Mouse (Mus musculus) thymus, postnatal 4 days (tissue): ENCODE measurements around the gene Zfp865.
"Not testable (repeated sequence)": the region's sequence is repeated elsewhere in the genome, so short reads cannot be mapped to it uniquely, and the experiment has no call there.

ENCODE experiments used
- DNase-seq: peaks from one replicate; pipeline ENCODE4 v3.0.0; 2021

The Zfp865 gene

DNA sequence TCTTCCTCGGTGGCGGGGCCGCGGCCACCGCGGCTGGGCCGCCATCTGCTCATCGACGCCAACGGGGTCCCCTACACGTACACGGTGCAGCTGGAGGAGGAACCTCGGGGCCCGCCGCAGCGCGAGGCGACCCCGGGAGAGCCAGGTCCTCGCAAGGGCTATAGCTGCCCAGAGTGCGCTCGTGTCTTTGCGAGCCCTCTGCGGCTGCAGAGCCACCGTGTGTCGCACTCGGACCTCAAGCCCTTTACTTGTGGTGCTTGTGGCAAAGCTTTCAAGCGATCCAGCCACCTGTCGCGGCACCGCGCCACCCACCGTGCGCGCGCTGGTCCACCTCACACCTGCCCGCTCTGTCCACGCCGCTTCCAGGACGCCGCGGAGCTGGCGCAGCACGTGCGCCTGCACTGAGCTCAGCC lies 32.8 kb downstream of the Zfp865 start:
- DNase-seq, result no peak

- DNase-seq, result no peak
Measured at GRCm38 (mm10) chr7:5053456-5054179, 33.4 kb downstream of the Zfp865 start.

- DNase-seq, result peak; percentile 45
Measured at GRCm38 (mm10) chr7:5056651-5057263, 36.6 kb downstream of the Zfp865 start.

GRCm38 (mm10) chr7:5057381-5057780 lies 37.2 kb downstream of the Zfp865 start:
- no peak for DNase-seq

- DNase-seq, result peak; percentile 60
Measured at GRCm38 (mm10) chr7:5057804-5058203, 37.6 kb downstream of the Zfp865 start.

DNA sequence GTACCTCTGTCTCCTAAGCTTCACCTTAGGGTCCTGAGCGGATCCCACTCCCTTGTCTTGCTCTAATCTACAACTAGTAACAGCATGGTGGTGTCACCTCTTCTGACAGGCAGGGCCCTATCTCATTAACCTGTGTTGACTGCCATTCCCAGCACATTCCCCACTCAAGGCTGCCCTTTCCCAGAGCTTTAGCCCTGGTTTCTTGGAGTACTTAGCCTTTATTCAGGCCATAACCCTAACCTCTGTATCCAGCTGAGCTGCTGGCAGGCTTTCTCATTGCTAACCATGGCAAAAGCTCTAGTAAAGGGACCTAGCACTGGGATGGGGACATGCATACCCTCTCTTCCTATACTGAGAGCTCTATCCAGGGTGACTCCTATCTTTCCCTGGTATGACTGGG lies 38.5 kb downstream of the Zfp865 start:
- no peak for DNase-seq

GRCm38 (mm10) chr7:5059421-5059820 lies 39.2 kb downstream of the Zfp865 start:
- peak; percentile 32 for DNase-seq

- DNase-seq, result peak; percentile 78
Measured at GRCm38 (mm10) chr7:5060239-5060731, 40.1 kb downstream of the Zfp865 start.

DNA sequence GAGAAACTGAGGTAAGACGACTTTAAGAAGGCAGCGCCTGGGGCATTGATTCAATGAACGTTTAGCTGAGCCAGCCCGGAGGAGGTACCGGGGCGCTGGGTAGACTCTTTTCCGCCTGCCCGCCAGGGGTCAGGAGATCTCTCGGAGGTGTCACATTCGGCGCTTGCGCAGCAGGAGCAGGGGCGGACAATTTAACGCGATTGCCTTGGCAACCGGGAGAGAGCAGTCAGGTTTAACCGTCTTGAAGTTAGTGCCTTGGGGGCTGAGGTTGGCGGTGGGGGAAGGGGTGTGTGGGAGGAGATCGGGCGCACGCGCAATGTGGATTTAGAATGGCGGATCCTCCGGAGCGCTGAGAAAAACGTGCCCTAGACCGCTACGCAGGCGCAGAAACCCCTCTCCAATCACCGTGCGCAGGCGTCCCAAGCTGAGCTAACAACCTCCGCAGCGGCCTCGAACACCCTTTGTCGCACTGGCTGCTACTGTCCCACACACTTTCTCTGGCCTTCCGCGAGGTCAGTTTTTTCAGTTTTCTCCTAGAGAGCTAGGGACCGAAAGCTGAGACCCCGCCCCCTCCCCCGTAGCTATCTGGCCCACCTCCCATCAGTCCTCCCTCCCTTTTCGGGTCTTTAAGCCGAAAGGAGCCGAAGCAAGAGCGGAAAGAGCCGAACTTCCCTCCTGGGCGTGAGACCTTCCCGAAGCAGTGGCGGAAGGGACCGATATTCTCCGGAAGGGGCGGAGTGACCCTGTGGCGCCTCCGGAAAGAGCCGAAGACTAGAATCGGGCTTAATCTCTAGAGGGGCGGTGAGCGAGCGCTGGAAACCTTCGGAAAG lies 41.0 kb downstream of the Zfp865 start:
- peak; percentile 99 for DNase-seq

DNA sequence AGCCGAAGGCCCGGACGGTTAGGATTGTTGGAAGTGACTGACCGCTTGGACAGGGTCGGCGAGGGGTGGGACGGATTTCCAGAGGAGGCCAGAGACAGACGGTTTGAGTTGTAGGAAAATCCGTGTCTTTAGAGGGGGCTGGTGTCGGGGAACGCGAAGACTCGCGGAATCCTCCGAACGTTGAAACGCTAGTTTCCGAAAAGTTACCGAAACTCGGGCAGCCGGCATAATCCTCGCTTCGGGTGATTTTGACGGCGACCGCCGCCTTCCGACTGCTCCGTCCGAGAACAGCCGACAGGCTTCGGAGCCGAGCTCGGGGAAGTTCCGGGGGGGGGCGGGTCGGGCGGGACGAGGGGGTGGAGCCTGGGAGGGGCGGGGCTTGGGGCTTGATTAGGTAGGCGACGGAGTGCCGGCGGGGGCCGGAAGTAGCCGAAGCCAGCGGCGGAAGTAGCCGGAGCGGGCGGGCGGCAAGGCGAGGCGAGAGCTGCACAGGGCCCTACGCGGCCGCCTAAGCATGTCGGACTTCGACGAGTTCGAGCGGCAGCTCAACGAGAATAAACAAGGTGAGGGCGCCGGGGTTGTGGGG lies 41.7 kb downstream of the Zfp865 start, which contains the start of gene U2af2:
U2af2 (plus strand) TSS at position 370 of the 586 bp plus-strand sequence.
- DNase-seq, result peak; percentile 98

DNA sequence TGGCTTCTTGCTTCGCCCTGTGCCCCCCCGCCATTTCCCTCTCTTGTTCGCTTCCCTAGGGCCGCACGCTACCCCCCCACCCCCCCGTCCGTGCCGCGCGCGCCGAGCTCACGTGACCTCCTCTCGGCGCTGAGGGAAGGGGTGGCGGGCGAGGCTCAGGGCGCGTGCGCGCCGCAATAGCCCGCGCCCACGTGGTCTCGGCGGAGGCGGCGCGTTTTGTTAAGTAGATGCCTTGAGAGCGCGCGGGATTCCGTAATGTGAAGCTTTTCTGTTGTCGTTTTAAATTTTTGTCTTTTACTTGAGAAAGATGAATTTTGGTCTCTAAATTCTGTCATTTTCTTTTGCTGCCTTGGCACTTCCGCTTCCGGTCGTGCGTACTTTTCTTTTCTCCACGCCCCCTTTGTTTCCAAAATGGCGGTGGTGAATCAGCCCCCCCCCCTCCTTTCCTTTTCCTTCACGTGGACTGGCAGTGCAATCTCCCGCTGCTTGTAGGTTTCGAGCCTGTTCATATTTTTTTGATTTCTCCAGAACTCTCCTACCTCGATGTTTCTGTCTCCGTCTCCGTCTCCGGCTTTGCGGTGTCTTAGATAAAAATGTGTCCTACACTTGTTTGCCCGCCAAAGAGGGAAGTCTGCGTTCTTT lies 42.3 kb downstream of the Zfp865 start:
- no peak for DNase-seq

DNA sequence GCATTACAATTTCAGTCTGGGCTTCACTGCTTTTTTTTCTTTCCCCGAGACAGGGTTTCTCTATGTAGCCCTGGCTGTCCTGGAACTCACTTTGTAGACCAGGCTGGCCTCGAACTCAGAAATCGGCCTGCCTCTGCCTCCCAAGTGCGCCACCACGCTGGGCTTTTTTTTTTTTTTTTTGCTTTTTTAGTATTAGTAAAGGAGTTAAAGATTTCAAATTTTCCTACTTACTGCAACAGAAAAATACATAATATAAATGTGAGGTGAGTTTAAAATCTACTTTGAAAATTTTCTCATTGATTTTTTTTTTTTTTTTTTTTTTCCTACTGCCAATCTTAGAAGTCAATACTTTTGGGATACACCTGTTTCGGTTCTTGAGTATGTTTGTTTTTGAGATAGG lies 44.7 kb downstream of the Zfp865 start:
- DNase-seq, result no peak

DNA sequence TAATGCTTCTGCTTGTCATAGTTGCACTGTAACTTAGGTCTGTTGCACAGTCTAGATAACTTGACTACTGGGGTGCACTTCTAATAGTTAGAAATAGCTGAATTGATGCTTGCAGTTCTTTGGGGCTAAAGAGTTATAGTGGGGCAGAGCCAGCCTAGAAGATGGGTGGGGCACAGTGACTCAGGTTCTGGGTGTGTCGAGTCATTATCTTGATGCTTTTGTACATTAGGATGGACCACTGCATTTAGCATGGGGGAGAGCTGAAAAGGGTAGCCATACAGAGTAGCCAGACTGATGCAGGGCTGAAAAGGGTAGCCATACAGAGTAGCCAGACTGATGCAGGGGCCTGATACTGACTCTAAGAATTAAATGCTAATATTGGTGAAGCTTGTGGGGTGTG lies 53.4 kb downstream of the Zfp865 start:
- no peak for DNase-seq

GRCm38 (mm10) chr7:5074984-5075383 lies 54.8 kb downstream of the Zfp865 start:
- DNase-seq, result no peak

GRCm38 (mm10) chr7:5076931-5077330 lies 56.8 kb downstream of the Zfp865 start:
- no peak for DNase-seq

DNA sequence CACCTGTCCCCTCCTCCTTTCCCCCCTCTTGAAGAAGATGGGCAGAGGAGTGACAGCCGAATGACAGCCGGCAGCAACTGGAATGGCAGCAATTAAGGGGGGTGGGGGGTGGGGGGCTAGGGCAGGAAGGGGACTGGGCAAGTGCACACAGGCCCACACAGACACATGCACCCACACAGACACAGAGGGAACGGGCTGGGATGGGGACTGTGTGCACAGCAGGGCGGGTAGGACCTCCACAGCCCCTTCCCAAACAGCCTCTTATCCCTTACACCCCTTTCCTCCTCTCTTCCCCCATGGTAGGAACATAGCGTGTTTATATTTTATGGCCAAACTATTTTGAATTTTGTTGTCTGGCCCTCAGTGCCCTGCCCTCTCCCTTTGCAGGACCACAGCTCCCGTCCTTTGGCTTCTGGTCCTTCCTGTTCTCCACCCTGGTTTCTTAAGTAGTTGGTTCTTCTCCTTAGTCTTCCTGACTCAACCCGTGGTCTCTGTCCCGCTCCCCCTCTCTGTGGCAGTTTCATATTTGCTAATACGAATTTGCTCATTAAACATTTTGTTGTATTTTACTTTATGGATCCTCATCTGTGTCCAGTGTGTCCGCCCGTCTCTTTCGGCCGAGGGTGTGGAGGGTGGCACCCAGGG lies 59.3 kb downstream of the Zfp865 start:
- not testable (repeated sequence) for DNase-seq

DNA sequence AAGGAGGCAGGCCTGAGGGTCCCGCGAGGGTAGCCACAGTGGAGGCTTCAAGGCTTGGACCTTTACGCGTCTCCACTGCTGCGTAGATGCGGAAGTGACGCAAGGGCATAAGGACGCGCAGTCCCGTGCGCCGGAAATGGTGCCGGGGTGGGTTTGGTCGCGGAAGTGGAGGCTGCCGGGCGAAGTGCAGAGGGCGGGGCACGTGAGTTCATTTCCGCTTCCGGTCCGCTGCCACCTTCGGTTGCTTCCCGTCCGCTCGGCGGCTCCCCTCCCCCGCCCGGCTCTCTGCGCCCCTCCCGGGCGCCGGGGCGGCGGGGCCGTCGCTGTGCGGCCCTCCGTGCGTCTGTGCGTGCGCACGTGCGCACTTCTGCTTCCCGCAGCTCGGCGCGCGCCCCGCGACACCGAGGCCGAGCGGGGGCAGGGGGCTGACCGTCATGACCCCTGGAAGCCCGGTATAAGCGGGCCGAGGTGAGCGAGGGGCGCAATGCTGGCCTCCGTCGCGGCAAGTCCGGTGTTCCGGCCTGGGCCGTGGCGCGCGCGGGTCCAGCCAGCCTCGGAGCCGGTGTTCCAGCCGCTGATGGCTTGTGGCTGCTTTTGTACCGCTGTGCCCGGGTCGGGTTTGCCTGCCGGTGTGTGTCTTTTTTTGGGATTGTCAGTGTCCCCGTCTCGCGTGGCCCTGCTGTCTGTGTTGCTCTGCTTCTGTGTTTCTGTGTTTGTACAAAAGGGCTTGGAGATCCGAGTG lies 60.0 kb downstream of the Zfp865 start, which contains the start of gene Epn1:
Epn1 (plus strand) TSS at position 226 of the 742 bp plus-strand sequence.
- peak; percentile 97 for DNase-seq

- DNase-seq, result no peak
Measured at GRCm38 (mm10) chr7:5080815-5081214, 60.6 kb downstream of the Zfp865 start.

DNA sequence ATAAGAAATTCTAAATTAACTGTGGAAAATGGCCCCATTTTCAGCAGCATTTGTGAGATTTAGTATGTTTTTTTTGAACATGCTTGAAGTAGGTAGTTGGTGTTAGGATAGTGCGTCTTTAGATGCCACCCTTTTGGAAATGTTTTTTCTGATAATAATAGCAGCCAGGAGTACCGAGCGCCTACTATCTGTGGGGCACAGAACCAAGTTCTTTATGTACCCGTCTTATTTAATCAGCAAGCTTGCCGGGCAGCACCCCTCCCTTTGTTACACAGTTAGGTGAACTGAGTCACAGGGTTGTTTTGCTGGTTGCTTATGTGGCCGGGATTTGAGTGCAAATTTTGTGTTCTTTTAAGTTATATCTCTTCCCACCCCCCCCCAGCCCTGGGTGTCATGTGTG lies 61.1 kb downstream of the Zfp865 start:
- DNase-seq, result no peak

DNA sequence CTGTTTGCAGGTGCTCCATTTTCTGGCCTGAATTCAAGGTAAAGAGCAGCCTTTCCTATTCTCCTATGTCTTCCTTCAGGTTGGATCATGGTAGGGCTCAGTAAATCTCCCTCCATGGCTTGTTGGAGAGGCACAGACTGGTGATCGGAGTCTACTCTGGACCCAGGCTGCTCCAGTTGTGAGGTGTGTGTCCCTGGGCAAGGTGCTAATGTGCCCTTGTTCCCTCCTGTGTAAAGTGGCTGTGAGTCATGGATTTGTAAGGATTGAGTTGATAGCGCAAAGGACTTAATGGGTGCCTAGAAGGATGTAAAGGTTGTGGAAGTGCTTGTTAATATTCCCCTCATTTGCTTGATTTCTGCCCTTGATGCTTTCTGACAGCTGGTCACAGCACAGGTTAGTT lies 61.8 kb downstream of the Zfp865 start:
- DNase-seq, result no peak
